Mouse (Mus musculus) hindlimb bud, embryonic 11.5 days (tissue): ENCODE results near the gene Bean1.

ENCODE experiments used
- DNase-seq: peaks from one replicate; pipeline ENCODE4 v3.0.0-alpha.2; 2012; ENCODE audit warnings: low read depth, low spot score; ENCODE audit errors: extremely low spot score

The Bean1 gene

GRCm38 (mm10) chr8:104171050-104171620 lies 893 bp downstream of the Bean1 start:
- DNase-seq = no peak

- DNase-seq = no peak
Measured at GRCm38 (mm10) chr8:104172420-104172819, 2.2 kb downstream of the Bean1 start.

GRCm38 (mm10) chr8:104175848-104176527 lies 5.7 kb downstream of the Bean1 start:
- no peak for DNase-seq

GRCm38 (mm10) chr8:104177054-104177453 lies 6.8 kb downstream of the Bean1 start:
- DNase-seq = no peak

GRCm38 (mm10) chr8:104184905-104185304 lies 14.7 kb downstream of the Bean1 start:
- no peak for DNase-seq

GRCm38 (mm10) chr8:104186827-104187226 lies 16.6 kb downstream of the Bean1 start:
- DNase-seq = no peak

GRCm38 (mm10) chr8:104187622-104188021 lies 17.4 kb downstream of the Bean1 start:
- DNase-seq = no peak

- DNase-seq = no peak
Measured at GRCm38 (mm10) chr8:104188459-104188858, 18.2 kb downstream of the Bean1 start.

- no peak for DNase-seq
Measured at GRCm38 (mm10) chr8:104190777-104191468, 20.7 kb downstream of the Bean1 start.

GRCm38 (mm10) chr8:104191496-104191895 lies 21.3 kb downstream of the Bean1 start:
- DNase-seq = no peak

- DNase-seq = no peak
Measured at GRCm38 (mm10) chr8:104199802-104200201, 29.6 kb downstream of the Bean1 start.

- no peak for DNase-seq
Measured at GRCm38 (mm10) chr8:104201622-104202021, 31.4 kb downstream of the Bean1 start.

- no peak for DNase-seq
Measured at GRCm38 (mm10) chr8:104202320-104202719, 32.1 kb downstream of the Bean1 start.

- no peak for DNase-seq
Measured at GRCm38 (mm10) chr8:104205292-104205691, 35.0 kb downstream of the Bean1 start.

- DNase-seq = no peak
Measured at GRCm38 (mm10) chr8:104217601-104218000, 47.4 kb downstream of the Bean1 start.

- DNase-seq = peak; percentile 8
Measured at GRCm38 (mm10) chr8:104219079-104219478, 48.8 kb downstream of the Bean1 start.

- DNase-seq = peak; percentile 37
Measured at GRCm38 (mm10) chr8:104219806-104220205, 49.6 kb downstream of the Bean1 start.

- no peak for DNase-seq
Measured at GRCm38 (mm10) chr8:104227048-104227447, 56.8 kb downstream of the Bean1 start.

GRCm38 (mm10) chr8:104230377-104230776 lies 60.1 kb downstream of the Bean1 start:
- DNase-seq = no peak

- no peak for DNase-seq
Measured at GRCm38 (mm10) chr8:104232039-104232438, 61.8 kb downstream of the Bean1 start.

- no peak for DNase-seq
Measured at GRCm38 (mm10) chr8:104232919-104233318, 62.7 kb downstream of the Bean1 start.

- no peak for DNase-seq
Measured at GRCm38 (mm10) chr8:104234573-104234972, 64.3 kb downstream of the Bean1 start.
